Mouse (Mus musculus) yolk sac, embryonic 10.5 days (tissue): ENCODE results near the gene Slc15a3.

ENCODE experiments used
- DNase-seq: peaks from one replicate; pipeline ENCODE4 v3.0.0-alpha.2; 2017; ENCODE audit warnings: low spot score

The Slc15a3 gene

DNA sequence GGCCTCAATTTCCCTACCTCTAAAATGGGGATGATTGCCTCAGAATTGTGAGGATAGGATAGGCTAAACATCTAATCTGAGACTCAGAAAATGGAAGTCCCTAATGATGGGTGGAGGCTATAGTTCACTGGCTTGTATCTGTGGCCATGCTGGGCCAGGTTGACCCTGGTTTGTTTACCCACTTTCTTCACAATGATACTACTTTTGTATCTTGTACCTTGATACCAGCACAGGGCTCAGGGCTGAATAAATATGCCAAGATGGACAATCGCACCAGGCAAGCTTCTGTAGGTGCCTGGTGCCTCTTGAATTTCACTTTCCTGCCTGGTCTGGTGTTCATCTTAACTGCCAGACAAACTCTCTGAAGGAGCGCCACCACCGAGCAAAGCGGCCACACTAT is 17.0 kb upstream of the Slc15a3 start:
- DNase-seq, result no peak

DNA sequence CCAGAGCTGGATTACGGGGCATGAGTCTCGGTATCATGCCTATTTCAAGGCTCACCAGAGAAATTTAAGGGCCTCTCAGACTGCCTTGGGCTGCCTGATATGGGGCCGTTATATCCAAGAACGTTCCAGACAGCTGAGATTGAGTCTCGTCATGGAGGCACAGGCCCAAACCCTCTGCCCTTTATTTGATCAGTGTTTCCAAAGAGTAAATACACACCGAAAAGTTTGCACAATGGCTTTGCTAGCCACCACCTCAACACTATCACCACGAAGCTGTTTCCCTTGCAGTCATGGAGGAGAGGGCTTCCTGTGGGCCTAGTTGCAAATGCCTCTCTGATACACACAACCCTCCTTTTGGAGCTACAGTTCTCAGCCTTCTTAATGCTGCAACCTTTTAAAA is 15.5 kb upstream of the Slc15a3 start:
- DNase-seq, result no peak

- DNase-seq, result no peak
These were observed 11.2 kb upstream of the Slc15a3 start for GRCm38 (mm10) chr19:10828321-10828720.

DNA sequence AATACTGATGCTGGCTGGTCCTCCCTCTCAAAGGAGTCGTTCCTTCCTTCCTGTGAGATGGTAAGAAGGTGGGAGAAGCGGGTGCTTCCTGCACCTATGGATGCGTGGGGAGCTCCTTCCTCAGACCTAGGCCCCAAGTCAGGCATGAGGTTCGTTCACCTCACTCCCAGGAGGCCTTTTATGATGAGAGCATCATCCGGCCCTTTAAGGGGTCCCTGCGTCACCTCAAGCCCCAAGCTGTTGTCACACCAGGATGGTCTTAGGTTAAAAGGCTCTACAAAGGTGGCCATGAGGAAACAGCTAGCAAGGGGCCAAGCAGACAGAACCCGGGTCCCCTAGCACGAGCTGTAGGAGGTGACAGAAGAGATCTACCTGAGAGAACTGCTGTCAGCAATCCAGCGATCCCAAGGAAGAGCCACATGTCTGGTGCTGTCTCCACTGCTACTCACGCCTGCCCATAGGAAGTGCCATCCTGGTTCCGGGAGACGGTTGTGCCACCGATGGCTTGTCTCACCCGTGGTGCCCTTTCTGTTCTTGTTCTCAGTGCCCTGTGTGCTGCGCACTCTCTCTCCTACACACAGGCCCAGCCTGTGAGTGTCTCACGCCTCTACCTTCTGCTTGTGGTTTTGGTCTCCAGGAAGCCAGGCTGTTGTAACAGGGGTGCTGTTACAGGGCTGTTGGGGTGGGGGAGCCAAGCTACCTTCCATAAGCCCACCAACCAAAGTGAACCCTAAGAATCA is 9.9 kb upstream of the Slc15a3 start, which contains the start of gene Cd6:
Cd6 (minus strand) TSS at position 623 of the 740 bp plus-strand sequence.
- no peak for DNase-seq

DNA sequence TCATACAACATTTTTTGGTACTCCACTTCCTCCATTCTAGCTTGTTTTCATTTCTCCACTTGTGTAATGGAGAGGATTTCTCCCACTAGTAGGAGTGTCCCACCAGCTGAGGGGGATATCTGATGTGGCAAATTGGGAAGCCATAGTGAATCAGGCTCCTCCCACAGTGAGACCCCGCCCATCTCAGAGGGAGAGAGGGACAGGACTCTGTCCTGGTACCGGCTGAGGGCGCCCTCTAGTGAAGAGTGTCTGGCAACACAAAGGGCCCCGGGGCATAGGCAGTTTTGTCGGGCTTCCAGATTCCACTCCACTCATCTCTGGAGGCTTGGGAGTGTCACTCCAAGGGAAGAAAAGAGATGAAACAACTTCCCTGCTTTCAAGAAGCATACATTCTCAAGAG is 8.1 kb upstream of the Slc15a3 start:
- DNase-seq, result peak; percentile 36

GRCm38 (mm10) chr19:10832030-10832429 is 7.5 kb upstream of the Slc15a3 start:
- DNase-seq, result no peak

DNA sequence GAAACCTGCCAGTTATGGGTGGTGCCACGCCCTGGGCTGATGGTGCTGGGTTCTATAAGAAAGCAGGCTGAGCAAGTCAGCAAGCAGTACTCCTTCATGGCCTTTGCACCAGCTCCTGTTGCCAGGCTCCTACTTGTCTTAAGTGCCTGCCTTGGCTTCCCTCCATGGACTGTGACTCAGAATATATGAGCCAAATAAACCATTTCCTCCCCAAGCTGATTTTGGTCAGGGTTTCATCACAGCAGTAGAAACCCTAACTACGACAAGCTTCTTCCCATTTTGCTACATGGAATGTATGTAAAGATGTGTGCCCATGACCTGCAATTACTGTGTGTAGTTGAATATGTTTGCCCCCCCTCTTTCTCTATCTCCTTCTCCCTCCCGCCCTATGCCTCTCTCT is 5.9 kb upstream of the Slc15a3 start:
- DNase-seq, result no peak

- no peak for DNase-seq
These were observed 3.9 kb upstream of the Slc15a3 start for GRCm38 (mm10) chr19:10835671-10836070.

- DNase-seq, result peak; percentile 18
These were observed 2.4 kb downstream of the Slc15a3 start for GRCm38 (mm10) chr19:10841721-10842626.

GRCm38 (mm10) chr19:10842914-10843313 is 3.4 kb downstream of the Slc15a3 start:
- DNase-seq, result no peak

- no peak for DNase-seq
These were observed 4.7 kb downstream of the Slc15a3 start for GRCm38 (mm10) chr19:10844206-10844605.

DNA sequence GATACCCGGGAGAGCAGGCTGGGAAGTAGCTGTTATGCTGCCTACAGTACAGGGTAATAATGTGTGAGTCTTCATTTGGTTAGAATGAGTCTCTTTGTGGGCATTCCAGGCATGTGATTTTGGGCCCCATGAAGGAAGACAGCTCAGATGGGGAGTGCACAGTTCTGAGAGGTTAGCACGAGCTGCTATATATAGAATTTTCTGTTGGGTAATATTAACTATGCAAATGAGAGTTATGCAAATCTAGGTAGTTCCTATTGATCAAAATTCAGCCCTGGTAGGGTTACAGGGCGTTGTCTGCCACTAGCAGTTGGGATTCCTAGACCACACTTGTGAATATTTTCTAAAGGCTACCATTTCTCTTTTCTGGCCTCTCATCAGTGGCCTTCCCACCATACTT is 5.9 kb downstream of the Slc15a3 start:
- DNase-seq, result no peak

- no peak for DNase-seq
These were observed 6.6 kb downstream of the Slc15a3 start for GRCm38 (mm10) chr19:10846150-10846549.

DNA sequence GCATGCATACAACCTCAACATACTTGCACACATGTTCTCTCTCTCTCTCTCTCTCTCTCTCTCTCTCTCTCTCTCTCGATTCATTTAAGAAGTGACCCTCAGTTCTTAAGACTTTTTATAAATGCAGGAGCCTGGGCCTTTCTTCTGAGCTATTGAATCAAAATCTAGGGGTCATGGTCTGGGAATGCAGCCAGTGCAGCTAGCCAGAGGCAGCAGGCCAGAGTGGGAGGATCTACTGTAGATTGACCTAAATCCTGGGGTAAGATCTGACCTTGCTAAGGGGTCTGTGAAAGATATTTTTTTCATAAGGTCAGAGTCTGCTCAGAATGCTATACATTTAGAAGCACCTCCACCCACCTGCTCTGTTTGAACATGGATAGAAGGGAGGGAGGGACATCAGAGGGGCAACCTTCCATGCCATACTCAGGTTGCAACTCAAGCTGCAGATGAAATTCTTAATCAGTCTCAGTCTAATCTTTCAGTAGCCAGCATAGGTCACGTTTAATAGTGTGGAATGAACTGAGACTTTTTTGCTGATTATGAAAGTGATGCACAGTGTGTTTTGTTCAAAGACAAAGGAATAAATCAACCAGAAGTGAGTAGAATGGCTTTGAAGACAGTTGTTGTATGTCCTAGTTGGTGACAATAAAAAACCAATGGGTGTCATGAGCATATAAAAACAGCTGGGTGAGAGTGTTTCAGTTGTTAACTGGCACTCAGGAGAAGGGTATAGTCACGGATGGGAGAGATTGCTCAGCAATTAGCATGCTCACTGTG is 8.0 kb downstream of the Slc15a3 start:
- DNase-seq, result no peak

DNA sequence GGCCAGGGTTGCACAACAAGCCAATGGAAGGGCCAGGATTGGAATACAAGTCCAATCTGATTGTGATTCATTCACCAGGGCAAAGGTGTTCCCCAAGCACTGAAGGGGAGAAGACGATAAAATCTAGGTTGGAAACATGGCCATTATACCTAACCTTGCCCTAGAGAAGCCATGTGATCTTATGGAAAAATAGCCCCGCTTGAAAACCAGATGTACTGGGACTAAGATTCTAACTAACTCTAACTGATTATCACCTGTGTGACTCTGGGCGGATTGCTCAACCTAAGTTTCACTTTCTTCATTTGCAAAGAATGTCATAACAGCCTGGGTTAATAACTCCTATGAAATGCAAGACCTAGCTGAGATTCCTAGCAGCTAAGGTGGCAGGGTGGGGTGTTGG is 15.9 kb downstream of the Slc15a3 start:
- DNase-seq, result no peak

DNA sequence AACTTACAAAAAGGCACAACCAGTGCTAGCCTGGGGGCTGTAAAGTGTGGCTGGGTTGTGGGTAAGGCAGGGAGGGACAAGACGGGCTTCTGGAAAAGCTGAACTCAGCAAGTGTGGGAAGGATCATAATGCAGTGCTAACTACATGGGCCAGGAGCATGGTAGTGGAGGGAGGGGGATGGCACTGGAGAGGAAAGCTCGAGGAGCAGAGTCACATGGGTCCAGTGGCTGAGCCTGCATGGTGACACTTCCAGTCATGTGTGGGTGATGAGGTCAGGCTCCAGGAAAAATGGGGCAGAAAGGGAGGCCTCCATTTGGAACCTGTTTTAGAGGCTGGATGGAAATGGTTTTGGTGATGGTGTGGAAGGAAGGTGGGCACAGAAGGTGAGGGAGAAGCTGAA is 17.0 kb downstream of the Slc15a3 start:
- no peak for DNase-seq

- no peak for DNase-seq
These were observed 20.6 kb downstream of the Slc15a3 start for GRCm38 (mm10) chr19:10860072-10860497.

- no peak for DNase-seq
These were observed 26.8 kb downstream of the Slc15a3 start for GRCm38 (mm10) chr19:10866351-10866750.

- no peak for DNase-seq
These were observed 28.6 kb downstream of the Slc15a3 start for GRCm38 (mm10) chr19:10867946-10868622.

DNA sequence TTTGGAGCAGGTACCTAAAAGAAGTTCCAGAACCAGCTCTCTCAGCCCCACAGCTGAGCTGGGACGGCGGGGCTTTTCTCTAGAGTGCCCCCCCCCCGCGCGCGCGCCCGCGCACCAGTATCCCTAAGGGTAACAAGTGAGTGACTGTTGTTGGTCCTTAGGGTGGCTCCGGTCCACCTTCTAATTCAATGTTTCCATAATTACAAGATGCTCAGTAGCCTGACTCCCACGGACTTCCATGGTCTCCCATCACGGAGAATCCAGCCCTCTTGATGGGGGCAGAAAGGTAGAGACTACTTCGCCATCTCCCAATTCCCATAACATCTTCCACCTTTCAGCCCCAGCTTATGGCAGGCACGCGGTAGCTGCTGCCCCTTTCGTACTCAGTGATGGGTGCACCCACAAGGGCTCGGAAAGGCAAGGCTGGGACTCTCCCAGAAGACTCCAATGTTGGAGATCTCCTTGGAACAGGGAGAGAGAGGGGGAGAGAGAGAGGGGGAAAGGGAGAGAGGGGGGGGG is 29.2 kb downstream of the Slc15a3 start:
- no peak for DNase-seq

- DNase-seq, result peak; percentile 82
These were observed 29.8 kb downstream of the Slc15a3 start for GRCm38 (mm10) chr19:10869241-10869885.
